ENCODE assay signal across 13 mouse cellular contexts in genomic region chr12:52434021-52434420, GRCm38 (mm10).
DNase-seq lines count a peak whose midpoint lies in the region; ATAC-seq and TF ChIP-seq lines count a peak whose summit lies in the region.
"Had no signal": no experiment of that assay in that cellular context is flagged by ENCODE, and none has a peak within 500 bp of the region (broad histone marks: within the 10 kb centered on the region; RNA-seq: fewer than 3 reads in every experiment).

No protein-coding gene starts in this region.

- 60% methylated on average over 2 of the region's 2 CpGs for WGBS in heart, embryonic 11.5 days (ENCODE audit: insufficient replicate concordance)
- WGBS in midbrain, embryonic 14.5 days, result 83% methylated on average over 2 of the region's 2 CpGs

- no peaks in the 10 kb centered on the region for H3K36me3 ChIP-seq in heart, embryonic 11.5 days (ENCODE audit: control insufficient read depth, insufficient read depth, low read length)
- H3K36me3 ChIP-seq in myocyte (ENCODE audit: control insufficient read depth, insufficient read depth), result no peaks in the 10 kb centered on the region
- no peaks in the 10 kb centered on the region for H3K36me3 ChIP-seq in midbrain, embryonic 14.5 days (ENCODE audit: control insufficient read depth, insufficient read depth, low read length)
- H3K36me3 ChIP-seq: midbrain, embryonic 13.5 days had no signal

- no peak overlapping the region for H3K4me3 ChIP-seq in heart, embryonic 11.5 days (ENCODE audit: low read depth, low read length)
- H3K4me3 ChIP-seq in myocyte, result no peak overlapping the region
- no peak overlapping the region for H3K4me3 ChIP-seq in midbrain, embryonic 14.5 days (replicated peaks; ENCODE audit: low read depth, low read length)
- H3K4me3 ChIP-seq: midbrain, embryonic 13.5 days had no signal

- DNase-seq in heart, adult 11 months, result peak; percentile 70
- DNase-seq in urinary bladder, postnatal 14 days (ENCODE audit: low spot score), result peak; percentile 61
- no peak for DNase-seq in urinary bladder, adult 18-20 months (ENCODE audit: low spot score in 2 of 2)
- DNase-seq in brain, adult 2 months (ENCODE audit: low read depth, low spot score), result peak; percentile 78
- DNase-seq in midbrain, embryonic 14.5 days, result no peak
- DNase-seq: cerebellum, adult 9-10 months; heart, postnatal 36 days; thymus, postnatal 36 days had no signal

- TF ChIP-seq POLR2A in myocyte (IDR thresholded peaks at IDR 0.05; ENCODE audit: insufficient read length, low read depth), result no peak

- no peaks in the 10 kb centered on the region for H3K9me3 ChIP-seq in heart, embryonic 11.5 days (replicated peaks; ENCODE audit: control insufficient read depth, low read length)
- no peaks in the 10 kb centered on the region for H3K9me3 ChIP-seq in midbrain, embryonic 14.5 days (ENCODE audit: control insufficient read depth, low read length)
- H3K9me3 ChIP-seq: midbrain, embryonic 13.5 days had no signal

- H3K4me2 ChIP-seq in heart, embryonic 11.5 days, result no peak overlapping the region
- H3K4me2 ChIP-seq in myocyte (ENCODE audit: low read depth), result peak overlapping the region; percentile 26
- no peak overlapping the region for H3K4me2 ChIP-seq in midbrain, embryonic 14.5 days (ENCODE audit: low read length)
- H3K4me2 ChIP-seq: midbrain, embryonic 13.5 days had no signal

- H3ac ChIP-seq in myocyte (ENCODE audit: control insufficient read depth, insufficient read length), result no peak overlapping the region

- no peaks in the 10 kb centered on the region for H3K4me1 ChIP-seq in heart, embryonic 11.5 days (ENCODE audit: control insufficient read depth, insufficient read depth, low read length)
- peaks cover 3% of the 10 kb centered on the region; the same call in 1 of the 2 replicates for H3K4me1 ChIP-seq in midbrain, embryonic 14.5 days (ENCODE audit: control insufficient read depth, insufficient read depth, low read length)

- no peaks in the 10 kb centered on the region for H3K79me2 ChIP-seq in myocyte (ENCODE audit: control insufficient read depth, insufficient read depth)

- no peak overlapping the region for H3K9ac ChIP-seq in heart, embryonic 11.5 days (ENCODE audit: low read depth, low read length)
- H3K9ac ChIP-seq in midbrain, embryonic 14.5 days (replicated peaks; ENCODE audit: low read length), result no peak overlapping the region
- H3K9ac ChIP-seq: liver, embryonic 14.5 days; midbrain, embryonic 13.5 days had no signal

- ATAC-seq in heart, embryonic 11.5 days (replicated peaks; ENCODE audit: insufficient number of reproducible peaks, low FRiP score, low TSS enrichment), result no peak
- ATAC-seq in inflammation-experienced regulatory T-cells, adult 6 months, result no peak
- no peak for ATAC-seq in midbrain, embryonic 14.5 days (ENCODE audit: low FRiP score, low TSS enrichment)
- ATAC-seq: midbrain, embryonic 13.5 days had no signal

- H3K27ac ChIP-seq in heart, embryonic 11.5 days (ENCODE audit: low read depth, low read length), result no peak overlapping the region
- H3K27ac ChIP-seq in midbrain, embryonic 14.5 days (replicated peaks; ENCODE audit: low read depth, low read length), result no peak overlapping the region
- H3K27ac ChIP-seq: liver, embryonic 14.5 days had no signal

- no peaks in the 10 kb centered on the region for H3K27me3 ChIP-seq in heart, embryonic 11.5 days (ENCODE audit: control insufficient read depth, insufficient read depth, low read length)
- no peaks in the 10 kb centered on the region for H3K27me3 ChIP-seq in myocyte (ENCODE audit: control insufficient read depth, insufficient read depth, insufficient read length)
- H3K27me3 ChIP-seq in midbrain, embryonic 14.5 days (ENCODE audit: control insufficient read depth, insufficient read depth, low read length), result no peaks in the 10 kb centered on the region
- H3K27me3 ChIP-seq: midbrain, embryonic 13.5 days had no signal

TF ChIP-seq in myocyte, 11 proteins besides CTCF, POLR2A, EP300 and RAD21:
- peak in 1 of 3 experiments; percentile 19 for TF ChIP-seq MYOD1 (IDR thresholded peaks at IDR 0.05; ENCODE audit: control insufficient read depth in 1 of 3, insufficient read length in 2 of 3, low read depth in 2 of 3)
- no peak for TF ChIP-seq TCF12 (IDR thresholded peaks at IDR 0.05; ENCODE audit: insufficient read depth, poor library complexity, severe bottlenecking)

Comparison
In these comparisons a context has a peak if more than half of its experiments do, and no peak if none do; other contexts are left out.
1. DNase-seq: peak in heart, adult 11 months (single experiment), urinary bladder, postnatal 14 days (single experiment) and brain, adult 2 months (single experiment); none in urinary bladder, adult 18-20 months (0 of 2) and midbrain, embryonic 14.5 days (single experiment).